Mouse (Mus musculus): ENCODE data around the gene Scrn3. TPM values are rescaled to one million over a fixed set of nuclear protein-coding genes. Genes with fewer than 3 reads are reported as not detected.

The Scrn3 gene
- total RNA-seq, 1 experiment = 10.6 TPM

DNA sequence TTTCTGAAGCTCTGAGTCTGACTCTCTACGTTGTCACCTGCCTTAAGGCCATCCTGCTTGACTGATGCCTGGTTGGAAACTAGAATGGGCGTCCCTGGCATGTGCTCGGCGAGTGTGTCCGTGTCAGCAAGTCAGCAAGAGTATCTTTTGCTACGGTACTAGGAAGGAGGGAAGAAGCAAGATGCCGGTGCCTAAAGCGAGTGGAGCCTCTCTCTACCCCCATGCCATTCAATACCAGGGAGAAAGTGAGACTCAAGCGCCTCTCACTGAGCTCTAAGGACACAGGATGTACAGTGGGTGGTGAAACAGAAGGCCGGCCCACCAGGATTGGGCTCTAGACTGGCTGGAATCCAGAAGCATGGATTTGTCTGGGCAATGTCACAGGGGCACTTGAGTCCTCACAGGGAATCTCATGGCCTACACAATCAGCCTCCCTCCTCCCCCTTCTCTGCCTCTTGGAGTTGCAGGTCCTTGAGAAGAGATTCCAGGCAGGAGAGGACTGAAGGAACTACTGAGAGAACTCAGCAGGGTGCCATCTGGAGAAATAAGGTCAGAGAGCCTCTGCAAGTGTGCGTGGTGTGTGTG is 47.7 kb upstream of the Scrn3 start:
- Histone ChIP-seq H3K9me3 (ENCODE audit: control insufficient read depth, insufficient read depth, low read depth, low read length) (no peaks in the 10 kb centered on the region), H3K4me3 (ENCODE audit: insufficient read depth in 1 of 2, low read depth in 1 of 2, low read length in 2 of 2, poor library complexity in 1 of 2, severe bottlenecking in 1 of 2) (peak overlapping the region in 1 of 2 experiments; percentile 53; a peak in 1 of 4 replicates), H3K4me1 (ENCODE audit: control insufficient read depth in 2 of 2, insufficient read depth in 2 of 2, low read length in 2 of 2, poor library complexity in 1 of 2) (peaks cover 0 to 7% of the 10 kb centered on the region in 2 experiments; a peak in 1 of 4 replicates), H3K9ac (ENCODE audit: insufficient read depth, low read depth, low read length, poor library complexity, severe bottlenecking) (no peak overlapping the region), H3K27ac (ENCODE audit: insufficient read depth, low read depth, low read length, poor library complexity, severe bottlenecking) (no peak overlapping the region), H3K36me3 (ENCODE audit: control insufficient read depth, insufficient read depth, low read length, poor library complexity, severe bottlenecking) (no peaks in the 10 kb centered on the region)
- in situ Hi-C loops (cut with MboI; ENCODE audit: low sequenced_read_pairs in 2 of 2, unreplicated experiment in 2 of 2) = loop anchor here in 1 of 2 experiments (10.0 kb wide), 1 partner anchor 1720 kb away; the partner anchor contains the start of gene Dlx2
- TF ChIP-seq HCFC1 (IDR thresholded peaks at IDR 0.05; ENCODE audit: borderline replicate concordance, insufficient read depth, low read length) (no peak), ZC3H11A (IDR thresholded peaks at IDR 0.05; ENCODE audit: borderline replicate concordance, low read depth, low read length) (no peak), MAFK (IDR thresholded peaks at IDR 0.05; ENCODE audit: insufficient read depth, low read depth, low read length) (no peak), CHD2 (IDR thresholded peaks at IDR 0.05; ENCODE audit: low read depth, low read length) (no peak), ZNF384 (IDR thresholded peaks at IDR 0.05; ENCODE audit: low read depth, low read length) (no peak)
- DNase-seq (ENCODE audit: low read depth, low spot score) = no peak

GRCm38 (mm10) chr2:73266011-73266410 is 46.4 kb upstream of the Scrn3 start:
- H3K4me1 ChIP-seq (ENCODE audit: control insufficient read depth in 2 of 2, insufficient read depth in 2 of 2, low read length in 2 of 2, poor library complexity in 1 of 2) = peaks cover 0 to 9% of the 10 kb centered on the region in 2 experiments; a peak in 2 of 4 replicates
- TF ChIP-seq CHD2 (IDR thresholded peaks at IDR 0.05; ENCODE audit: low read depth, low read length) = no peak
- TF ChIP-seq HCFC1 (IDR thresholded peaks at IDR 0.05; ENCODE audit: borderline replicate concordance, insufficient read depth, low read length) = no peak
- TF ChIP-seq ZNF384 (IDR thresholded peaks at IDR 0.05; ENCODE audit: low read depth, low read length) = no peak
- TF ChIP-seq MAFK (IDR thresholded peaks at IDR 0.05; ENCODE audit: insufficient read depth, low read depth, low read length) = no peak
- no peak for TF ChIP-seq ZC3H11A (IDR thresholded peaks at IDR 0.05; ENCODE audit: borderline replicate concordance, low read depth, low read length)

DNA sequence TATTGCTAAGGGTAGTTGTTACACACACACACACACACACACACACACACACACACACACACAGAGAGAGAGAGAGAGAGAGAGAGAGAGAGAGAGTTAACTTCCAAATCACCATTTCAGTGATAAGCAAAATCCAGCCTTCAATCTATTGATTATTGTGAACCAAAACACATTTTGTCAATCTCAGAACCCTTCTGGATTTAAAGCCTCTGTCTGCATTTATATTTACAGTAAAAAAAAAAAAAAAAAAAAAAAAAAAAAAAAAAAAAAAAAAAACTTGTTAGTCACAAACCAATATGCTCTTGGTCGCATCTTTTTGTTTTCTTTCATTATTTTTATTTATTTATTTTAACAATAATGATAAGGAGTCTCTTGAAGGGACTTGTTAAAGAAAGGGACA is 45.8 kb upstream of the Scrn3 start:
- H3K4me1 ChIP-seq (ENCODE audit: control insufficient read depth in 2 of 2, insufficient read depth in 2 of 2, low read length in 2 of 2, poor library complexity in 1 of 2) = peaks cover 0 to 11% of the 10 kb centered on the region in 2 experiments; a peak in 2 of 4 replicates
- in situ Hi-C loops (cut with MboI; ENCODE audit: low sequenced_read_pairs in 2 of 2, unreplicated experiment in 2 of 2) = loop anchor here in 1 of 2 experiments (10.0 kb wide), 1 partner anchor 1722 kb away; the partner anchor contains the start of gene Dlx2

More at GRCm38 (mm10) chr2:73266011-73266410, 46.4 kb upstream of the Scrn3 start:
- H3K9ac ChIP-seq (ENCODE audit: insufficient read depth, low read depth, low read length, poor library complexity, severe bottlenecking) = no peak overlapping the region
- no peak overlapping the region for H3K4me3 ChIP-seq (ENCODE audit: insufficient read depth in 1 of 2, low read depth in 1 of 2, low read length in 2 of 2, poor library complexity in 1 of 2, severe bottlenecking in 1 of 2)
- no peaks in the 10 kb centered on the region for H3K36me3 ChIP-seq (ENCODE audit: control insufficient read depth, insufficient read depth, low read length, poor library complexity, severe bottlenecking)
- in situ Hi-C loops (cut with MboI; ENCODE audit: low sequenced_read_pairs in 2 of 2, unreplicated experiment in 2 of 2) = loop anchor here in 1 of 2 experiments (10.0 kb wide), 1 partner anchor 1721 kb away; the partner anchor contains the start of gene Dlx2
- no peaks in the 10 kb centered on the region for H3K9me3 ChIP-seq (ENCODE audit: control insufficient read depth, insufficient read depth, low read depth, low read length)
- H3K27ac ChIP-seq (ENCODE audit: insufficient read depth, low read depth, low read length, poor library complexity, severe bottlenecking) = no peak overlapping the region
- DNase-seq (ENCODE audit: low read depth, low spot score) = no peak

GRCm38 (mm10) chr2:73267231-73267630 is 45.2 kb upstream of the Scrn3 start:
- H3K27ac ChIP-seq (ENCODE audit: insufficient read depth, low read depth, low read length, poor library complexity, severe bottlenecking) = no peak overlapping the region
- TF ChIP-seq MAFK (IDR thresholded peaks at IDR 0.05; ENCODE audit: insufficient read depth, low read depth, low read length) (no peak), ZNF384 (IDR thresholded peaks at IDR 0.05; ENCODE audit: low read depth, low read length) (no peak), ZC3H11A (IDR thresholded peaks at IDR 0.05; ENCODE audit: borderline replicate concordance, low read depth, low read length) (no peak), CHD2 (IDR thresholded peaks at IDR 0.05; ENCODE audit: low read depth, low read length) (no peak), HCFC1 (IDR thresholded peaks at IDR 0.05; ENCODE audit: borderline replicate concordance, insufficient read depth, low read length) (no peak)
- H3K36me3 ChIP-seq (ENCODE audit: control insufficient read depth, insufficient read depth, low read length, poor library complexity, severe bottlenecking) = no peaks in the 10 kb centered on the region
- in situ Hi-C loops (cut with MboI; ENCODE audit: low sequenced_read_pairs in 2 of 2, unreplicated experiment in 2 of 2) = loop anchor here in 1 of 2 experiments (10.0 kb wide), 1 partner anchor 1722 kb away; the partner anchor contains the start of gene Dlx2
- no peak overlapping the region for H3K9ac ChIP-seq (ENCODE audit: insufficient read depth, low read depth, low read length, poor library complexity, severe bottlenecking)
- no peaks in the 10 kb centered on the region for H3K9me3 ChIP-seq (ENCODE audit: control insufficient read depth, insufficient read depth, low read depth, low read length)
- H3K4me1 ChIP-seq (ENCODE audit: control insufficient read depth in 2 of 2, insufficient read depth in 2 of 2, low read length in 2 of 2, poor library complexity in 1 of 2) = peaks cover 0 to 11% of the 10 kb centered on the region in 2 experiments; a peak in 2 of 4 replicates
- DNase-seq (ENCODE audit: low read depth, low spot score) = no peak
- no peak overlapping the region for H3K4me3 ChIP-seq (ENCODE audit: insufficient read depth in 1 of 2, low read depth in 1 of 2, low read length in 2 of 2, poor library complexity in 1 of 2, severe bottlenecking in 1 of 2)

More for the DNA sequence above, 45.8 kb upstream of the Scrn3 start:
- no peaks in the 10 kb centered on the region for H3K9me3 ChIP-seq (ENCODE audit: control insufficient read depth, insufficient read depth, low read depth, low read length)
- H3K4me3 ChIP-seq (ENCODE audit: insufficient read depth in 1 of 2, low read depth in 1 of 2, low read length in 2 of 2, poor library complexity in 1 of 2, severe bottlenecking in 1 of 2) = no peak overlapping the region
- TF ChIP-seq MAFK (IDR thresholded peaks at IDR 0.05; ENCODE audit: insufficient read depth, low read depth, low read length) (no peak), ZNF384 (IDR thresholded peaks at IDR 0.05; ENCODE audit: low read depth, low read length) (peak; percentile 64; the same call in 1 of the 2 replicates), HCFC1 (IDR thresholded peaks at IDR 0.05; ENCODE audit: borderline replicate concordance, insufficient read depth, low read length) (no peak), CHD2 (IDR thresholded peaks at IDR 0.05; ENCODE audit: low read depth, low read length) (no peak), ZC3H11A (IDR thresholded peaks at IDR 0.05; ENCODE audit: borderline replicate concordance, low read depth, low read length) (no peak)
- no peak for DNase-seq (ENCODE audit: low read depth, low spot score)
- no peak overlapping the region for H3K27ac ChIP-seq (ENCODE audit: insufficient read depth, low read depth, low read length, poor library complexity, severe bottlenecking)
- H3K36me3 ChIP-seq (ENCODE audit: control insufficient read depth, insufficient read depth, low read length, poor library complexity, severe bottlenecking) = no peaks in the 10 kb centered on the region
- no peak overlapping the region for H3K9ac ChIP-seq (ENCODE audit: insufficient read depth, low read depth, low read length, poor library complexity, severe bottlenecking)

Measured in ES-E14 (cell line).